Mouse (Mus musculus) spleen, adult 2 months (tissue): ENCODE results near the gene Cfap299. TPM values are rescaled to one million over a fixed set of nuclear protein-coding genes. Genes with fewer than 3 reads are reported as not detected.

ENCODE experiments used
- DNase-seq, 2 experiments: peaks; one replicate each; pipeline versions ENCODE4 v3.0.0 to v3.0.0-alpha.2; 2012 to 2021; ENCODE audit warnings: low spot score in 2 of 2, low read depth in 1 of 2
- H3K27ac ChIP-seq: fragments of 200-500 bp; 2 replicates; pipeline ENCODE4 v1.5.1; 2012; ENCODE audit warnings: low read length, inconsistent platforms; ENCODE audit not compliant: insufficient read depth
- H3K27me3 ChIP-seq: fragments of 200-500 bp; 2 replicates; pipeline ENCODE4 v1.6.1; 2012; ENCODE audit warnings: mild to moderate bottlenecking, moderate library complexity, low read length, inconsistent platforms; ENCODE audit not compliant: control insufficient read depth, insufficient read depth
- H3K36me3 ChIP-seq: fragments of 200-500 bp; 2 replicates; pipeline ENCODE4 v1.6.1; 2012; ENCODE audit warnings: mild to moderate bottlenecking, low read length, inconsistent platforms; ENCODE audit not compliant: control insufficient read depth, insufficient read depth
- H3K4me1 ChIP-seq: fragments of 200-500 bp; 2 replicates; pipeline ENCODE4 v1.6.1; 2011; ENCODE audit warnings: inconsistent platforms; ENCODE audit not compliant: control insufficient read depth, insufficient read depth, insufficient read length
- H3K4me3 ChIP-seq: fragments of 200-500 bp; 2 replicates; pipeline ENCODE4 v1.5.1; 2011; ENCODE audit warnings: mild to moderate bottlenecking, inconsistent platforms; ENCODE audit not compliant: insufficient read depth, insufficient read length; ENCODE audit errors: extremely low read depth
- CTCF ChIP-seq: fragments of 200-500 bp; IDR thresholded peaks from 2 replicates; pipeline ENCODE4 v1.5.1; 2011; ENCODE audit warnings: mild to moderate bottlenecking, inconsistent platforms; ENCODE audit not compliant: insufficient read depth, insufficient read length, insufficient replicate concordance; ENCODE audit errors: extremely low read depth
- POLR2A ChIP-seq: fragments of 200-500 bp; IDR thresholded peaks from 2 replicates; pipeline ENCODE4 v1.6.1; 2011; ENCODE audit warnings: low read depth, low read length, inconsistent platforms
- WGBS: fragments of 180-500 bp; shearing (Covaris S2); methylation state at CpG from one replicate; pipeline ENCODE4 v1.1.7; 2018; 5-methylcytosine and 5-hydroxymethylcytosine counted together
- polyA plus RNA-seq: library from polyadenylated mRNA; depleted of rRNA; stranded (reverse); fragments of >200 nt; gene quantifications from 2 replicates; pipeline ENCODE4 v1.2.3, GENCODE M21; 2012

Cfap299 gene
- polyA plus RNA-seq, 1 experiment = not detected

DNA sequence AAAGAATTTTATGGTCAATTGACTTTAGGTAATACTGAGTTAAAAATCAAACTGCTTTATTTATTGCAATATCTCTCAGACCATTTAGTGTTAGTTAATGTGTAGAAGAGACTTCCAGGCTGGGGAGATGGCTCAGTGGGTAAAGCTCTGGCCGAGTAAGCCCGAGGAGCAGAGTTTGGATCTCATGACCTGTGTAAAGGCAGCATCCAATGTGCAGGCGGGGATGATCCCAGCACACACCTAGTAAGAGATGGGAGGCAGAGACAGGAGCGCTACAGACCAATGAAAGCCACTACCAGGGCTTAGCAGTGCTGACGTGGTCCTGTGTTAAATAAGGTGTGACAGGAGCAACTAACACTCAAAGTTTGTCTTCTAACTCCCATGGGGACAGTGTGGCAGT, 97.0 kb downstream of the Cfap299 start:
- no peaks in the 10 kb centered on the region for H3K27me3 ChIP-seq
- no peak overlapping the region for H3K27ac ChIP-seq
- H3K36me3 ChIP-seq = no peaks in the 10 kb centered on the region
- DNase-seq = no peak
- WGBS = 77% methylated on average over 5 of the region's 5 CpGs
- no peak overlapping the region for H3K4me3 ChIP-seq
- TF ChIP-seq CTCF = no peak
- TF ChIP-seq POLR2A = no peak
- H3K4me1 ChIP-seq = no peaks in the 10 kb centered on the region

DNA sequence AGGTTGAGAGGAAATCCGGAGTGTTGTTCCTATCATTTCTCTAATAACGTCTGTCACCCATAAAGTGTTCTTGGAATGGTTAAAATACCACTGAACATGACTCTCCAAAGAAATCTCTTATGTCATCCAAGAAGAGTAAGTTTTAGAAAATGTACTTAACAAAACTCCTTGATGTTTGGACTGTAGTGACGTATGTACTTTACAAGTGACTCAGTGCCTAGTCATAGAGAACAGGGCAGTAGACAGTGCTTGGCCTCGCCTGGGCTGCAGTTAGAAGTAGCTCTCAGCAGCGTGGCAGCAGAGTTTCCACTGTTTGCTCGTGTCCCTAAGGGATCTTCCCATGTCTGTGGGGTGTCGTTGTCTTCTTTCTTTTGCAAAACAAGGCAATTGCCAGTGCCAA, 101.0 kb downstream of the Cfap299 start:
- H3K4me3 ChIP-seq = no peak overlapping the region
- no peak for TF ChIP-seq CTCF
- TF ChIP-seq POLR2A = no peak
- no peaks in the 10 kb centered on the region for H3K4me1 ChIP-seq
- H3K27me3 ChIP-seq = no peaks in the 10 kb centered on the region
- no peak overlapping the region for H3K27ac ChIP-seq
- H3K36me3 ChIP-seq = no peaks in the 10 kb centered on the region
- 79% methylated on average over 7 of the region's 7 CpGs for WGBS
- no peak for DNase-seq

DNA sequence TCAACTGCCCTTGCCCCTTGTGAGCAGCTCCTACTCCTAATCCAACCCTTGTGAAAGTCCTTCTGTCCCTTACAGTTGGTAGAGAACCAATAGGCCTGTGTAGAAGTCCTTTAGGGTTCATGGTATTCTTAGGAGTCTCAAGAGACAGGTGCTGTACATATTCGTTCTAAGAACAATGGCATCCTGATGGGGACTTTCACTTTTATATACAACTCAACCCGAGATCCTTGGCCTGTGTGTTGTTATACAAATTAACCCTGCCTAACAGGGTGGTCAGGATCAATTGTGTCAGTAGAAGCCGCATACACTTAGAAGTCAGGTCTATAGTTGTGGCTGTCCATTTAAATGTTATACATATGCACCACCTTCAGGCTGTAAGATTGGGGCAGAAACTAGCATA, 109.6 kb downstream of the Cfap299 start:
- TF ChIP-seq CTCF (no peak), POLR2A (no peak)
- no peak overlapping the region for H3K27ac ChIP-seq
- WGBS = 68% methylated on average over 3 of the region's 3 CpGs
- H3K27me3 ChIP-seq = no peaks in the 10 kb centered on the region
- no peaks in the 10 kb centered on the region for H3K36me3 ChIP-seq
- H3K4me1 ChIP-seq = no peaks in the 10 kb centered on the region
- DNase-seq = no peak
- H3K4me3 ChIP-seq = no peak overlapping the region

DNA sequence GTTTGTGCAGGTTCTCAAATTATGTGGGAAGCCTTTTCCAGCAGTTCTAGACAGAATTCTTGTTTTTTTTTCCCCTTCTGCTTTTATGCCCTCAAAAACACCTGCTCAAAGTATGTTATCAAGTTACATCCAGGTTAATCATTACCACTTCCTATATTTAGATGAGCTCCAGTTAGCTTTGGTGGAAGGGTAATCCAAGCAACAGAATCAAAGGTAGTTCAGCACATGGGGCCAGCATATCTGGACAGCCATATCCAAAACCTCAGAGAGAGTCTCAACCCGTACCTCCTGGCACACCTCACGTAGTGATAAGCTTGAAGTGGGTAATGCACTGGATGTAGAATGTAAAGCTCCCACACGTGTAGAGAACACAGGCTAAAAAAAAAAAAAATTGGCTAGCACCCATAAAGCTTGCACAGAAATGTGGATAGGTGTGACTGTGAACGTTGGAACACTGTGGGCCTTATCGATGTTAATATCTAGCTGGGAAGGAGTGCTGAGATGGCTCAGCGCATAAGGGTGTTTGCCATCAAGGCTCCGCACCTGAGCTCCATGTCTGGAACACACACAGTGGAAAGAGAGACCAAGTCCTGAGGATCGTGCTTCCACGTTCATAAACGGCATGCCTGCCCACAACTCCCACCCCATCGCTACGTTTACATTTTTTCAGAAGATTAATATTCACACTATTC, 117.8 kb downstream of the Cfap299 start:
- DNase-seq = no peak
- H3K36me3 ChIP-seq = no peaks in the 10 kb centered on the region
- TF ChIP-seq CTCF (no peak), POLR2A (no peak)
- no peak overlapping the region for H3K27ac ChIP-seq
- WGBS = 84% methylated on average over 12 of the region's 12 CpGs
- H3K27me3 ChIP-seq = no peaks in the 10 kb centered on the region
- H3K4me3 ChIP-seq = no peak overlapping the region
- H3K4me1 ChIP-seq = no peaks in the 10 kb centered on the region

DNA sequence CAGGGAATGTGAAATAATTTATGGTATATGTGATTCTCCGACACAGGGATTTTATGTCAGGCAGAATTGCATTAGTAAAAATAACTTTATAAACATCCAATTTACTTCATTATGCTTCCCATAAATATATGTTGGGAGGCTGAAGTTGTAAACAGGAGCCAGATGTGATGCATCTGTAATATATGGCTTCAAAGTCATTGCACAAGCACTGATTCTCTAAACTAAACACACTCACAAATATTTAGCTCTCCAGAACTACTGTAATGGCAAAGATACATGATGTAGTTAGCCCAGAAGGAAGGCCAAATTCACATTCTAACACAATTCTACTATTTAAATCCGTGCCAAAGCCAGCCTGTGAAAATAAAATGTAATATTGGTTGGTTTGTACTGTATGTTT, 120.8 kb downstream of the Cfap299 start:
- 78% methylated on average over 2 of the region's 2 CpGs for WGBS
- TF ChIP-seq POLR2A (no peak), CTCF (no peak)
- no peak for DNase-seq
- H3K27me3 ChIP-seq = no peaks in the 10 kb centered on the region
- no peaks in the 10 kb centered on the region for H3K4me1 ChIP-seq
- H3K36me3 ChIP-seq = no peaks in the 10 kb centered on the region
- H3K4me3 ChIP-seq = no peak overlapping the region
- H3K27ac ChIP-seq = no peak overlapping the region

DNA sequence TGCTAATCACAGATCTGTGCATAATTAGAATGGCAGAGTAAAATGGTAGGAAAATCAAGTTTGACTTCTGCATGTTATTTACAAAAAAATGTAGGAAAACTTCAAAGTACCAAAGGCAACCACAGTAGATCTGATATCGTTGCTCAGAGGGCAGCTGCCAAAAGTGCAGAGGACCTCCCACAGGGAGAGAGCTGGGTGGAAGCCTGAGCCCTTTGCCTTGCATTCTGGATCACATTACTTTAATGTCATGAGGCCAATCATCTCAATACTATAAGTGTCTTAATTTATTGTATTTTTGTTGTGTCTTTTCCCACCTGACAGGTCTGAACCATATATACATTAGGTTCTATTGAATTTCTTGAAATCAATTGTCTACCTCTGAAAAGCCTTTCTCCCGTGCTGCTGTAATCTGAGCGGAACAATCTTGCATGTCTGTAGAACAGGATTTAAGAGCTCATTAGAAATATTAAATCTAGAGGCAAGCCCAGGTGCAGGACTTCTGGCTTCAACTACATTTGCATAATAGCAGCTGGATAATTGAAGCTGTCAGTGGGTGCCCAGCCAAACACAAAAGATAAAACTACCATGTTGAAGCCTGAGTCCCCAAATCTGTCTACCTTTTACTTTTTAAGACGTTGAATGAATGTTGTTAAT, 137.9 kb downstream of the Cfap299 start:
- WGBS = 78% methylated on average over 4 of the region's 4 CpGs
- no peak for DNase-seq
- Histone ChIP-seq H3K4me3 (no peak overlapping the region), H3K36me3 (no peaks in the 10 kb centered on the region), H3K27me3 (no peaks in the 10 kb centered on the region), H3K4me1 (no peaks in the 10 kb centered on the region), H3K27ac (no peak overlapping the region)
- no peak for TF ChIP-seq POLR2A
- no peak for TF ChIP-seq CTCF

DNA sequence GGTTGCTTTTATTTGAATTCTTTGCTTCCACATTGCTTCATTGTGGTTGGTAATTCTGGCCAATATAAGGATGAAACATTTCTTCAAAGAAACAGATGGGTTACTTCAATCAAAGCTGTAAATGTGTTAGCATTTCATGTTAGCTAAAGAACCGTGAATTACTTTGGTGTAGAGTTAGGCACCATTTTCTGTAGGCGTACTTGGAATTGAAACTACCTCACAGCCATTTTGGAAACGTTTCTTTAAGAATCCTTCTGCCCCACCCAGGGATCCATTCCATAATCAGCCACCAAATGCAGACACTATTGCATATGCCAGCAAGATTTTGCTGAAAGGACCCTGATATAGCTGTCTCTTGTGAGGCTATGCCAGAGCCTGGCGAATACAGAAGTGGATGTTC, 140.9 kb downstream of the Cfap299 start:
- TF ChIP-seq CTCF (no peak), POLR2A (no peak)
- H3K4me3 ChIP-seq = no peak overlapping the region
- no peaks in the 10 kb centered on the region for H3K27me3 ChIP-seq
- no peaks in the 10 kb centered on the region for H3K36me3 ChIP-seq
- no peak overlapping the region for H3K27ac ChIP-seq
- 73% methylated on average over 4 of the region's 4 CpGs for WGBS
- no peaks in the 10 kb centered on the region for H3K4me1 ChIP-seq
- DNase-seq = no peak

DNA sequence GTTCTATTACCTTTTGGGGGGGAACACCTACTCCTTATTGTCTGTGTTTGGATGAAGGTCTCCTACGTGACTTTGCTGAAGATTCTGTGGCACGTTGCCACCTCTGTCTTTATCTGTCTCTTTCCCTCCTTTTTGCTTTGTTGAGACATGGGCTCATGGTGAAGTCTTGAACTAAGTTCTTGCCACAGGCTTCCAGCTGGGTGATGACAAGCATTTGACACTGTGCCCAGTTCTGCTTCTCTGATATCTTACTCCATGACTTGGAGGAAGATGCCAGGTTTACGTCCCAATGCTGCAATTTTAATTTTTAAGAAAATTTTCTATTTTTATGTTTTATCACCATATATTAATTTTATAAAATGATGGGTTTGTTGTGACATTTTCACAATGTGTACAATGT, 147.4 kb downstream of the Cfap299 start:
- H3K27me3 ChIP-seq = no peaks in the 10 kb centered on the region
- WGBS = 96% methylated on average over 3 of the region's 3 CpGs
- H3K27ac ChIP-seq = no peak overlapping the region
- no peaks in the 10 kb centered on the region for H3K4me1 ChIP-seq
- H3K36me3 ChIP-seq = no peaks in the 10 kb centered on the region
- H3K4me3 ChIP-seq = no peak overlapping the region
- DNase-seq = no peak
- no peak for TF ChIP-seq POLR2A
- no peak for TF ChIP-seq CTCF
